In the genomic region with DNA sequence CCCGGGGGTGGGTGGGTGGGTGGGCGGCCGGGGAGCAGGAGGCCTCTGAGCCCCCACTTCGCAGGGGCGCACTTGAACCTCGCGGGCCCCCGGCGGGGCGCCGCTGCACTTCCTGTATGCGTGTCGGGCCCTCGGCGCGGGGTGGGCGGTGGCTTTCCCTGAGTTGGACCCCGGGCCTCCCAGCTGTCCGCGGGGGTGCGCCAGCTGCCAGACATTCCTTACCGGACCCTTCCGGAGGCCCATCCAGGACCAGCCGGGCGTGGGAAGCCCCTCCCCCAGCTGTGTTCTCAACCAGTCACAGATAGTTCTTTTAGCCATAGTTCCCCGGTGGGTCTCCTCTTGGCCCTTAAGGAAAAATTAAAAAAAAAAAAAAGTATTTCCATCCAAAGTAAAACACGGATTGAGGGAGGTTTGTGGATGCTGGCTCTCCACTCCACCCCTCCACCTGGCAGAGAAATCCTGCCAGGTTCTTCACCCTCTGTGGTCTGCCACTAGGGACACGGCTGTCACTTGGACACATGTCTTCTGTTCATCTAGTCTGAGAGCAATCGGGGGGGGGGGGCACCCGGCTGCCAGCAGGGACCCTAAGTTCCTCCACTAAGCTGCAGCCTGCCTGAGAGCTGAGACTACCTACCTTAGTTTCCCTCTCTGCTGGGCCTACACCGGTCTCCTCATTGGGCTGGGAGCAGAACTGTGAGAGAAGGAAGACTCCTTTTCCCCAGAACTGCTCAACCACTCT, we compare ENCODE assay signal across 9 mouse cellular contexts. TPM values are rescaled to one million over a fixed set of nuclear protein-coding genes. Genes with fewer than 3 reads are reported as not detected.
DNase-seq lines count a peak whose midpoint lies in the region; ATAC-seq lines count a peak whose summit lies in the region.
"Had no signal": no experiment of that assay in that cellular context is flagged by ENCODE, and none has a peak within 500 bp of the region (broad histone marks: within the 10 kb centered on the region; RNA-seq: fewer than 3 reads in every experiment).

No protein-coding gene starts in this region.

- peak overlapping the region; percentile 84 for H3K4me2 ChIP-seq in heart, embryonic 13.5 days
- peak overlapping the region; percentile 75 for H3K4me2 ChIP-seq in midbrain, embryonic 11.5 days

- peaks cover 44% of the 10 kb centered on the region for H3K4me1 ChIP-seq in heart, embryonic 13.5 days
- H3K4me1 ChIP-seq in midbrain, embryonic 11.5 days (ENCODE audit: control insufficient read depth, insufficient read depth, low read length), result peaks cover 16% of the 10 kb centered on the region

- no peaks in the 10 kb centered on the region for H3K27me3 ChIP-seq in heart, embryonic 13.5 days (replicated peaks)
- H3K27me3 ChIP-seq in midbrain, embryonic 11.5 days (ENCODE audit: control insufficient read depth, insufficient read depth, low read length), result peaks cover 5% of the 10 kb centered on the region

- DNase-seq in kidney, adult 11 months, result peak; percentile 42
- DNase-seq in kidney, adult 8-10 months, result no peak
- DNase-seq in embryo, embryonic 11 days, result peak; percentile 83
- DNase-seq in kidney, postnatal 10 days, result peak; percentile 90
- DNase-seq in midbrain, embryonic 11.5 days (ENCODE audit: low spot score, missing footprints), result peak; percentile 89
- peak; percentile 54 for DNase-seq in thymus, postnatal 0 days (ENCODE audit: low spot score)

- peak overlapping the region; percentile 55 for H3K27ac ChIP-seq in heart, embryonic 13.5 days (replicated peaks)
- no peak overlapping the region for H3K27ac ChIP-seq in midbrain, embryonic 11.5 days (ENCODE audit: low read depth, low read length)

- no peak for ATAC-seq in heart, embryonic 13.5 days (ENCODE audit: extremely low read depth, insufficient number of reproducible peaks, low FRiP score, low TSS enrichment)
- ATAC-seq in midbrain, embryonic 11.5 days (ENCODE audit: low FRiP score), result peak; percentile 70; the same call in 1 of the 2 replicates
- ATAC-seq in granulocyte monocyte progenitor cell, adult 5-6 weeks (replicated peaks; ENCODE audit: poor library complexity, severe bottlenecking), result no peak

- no peaks in the 10 kb centered on the region for H3K9me3 ChIP-seq in heart, embryonic 13.5 days
- no peaks in the 10 kb centered on the region for H3K9me3 ChIP-seq in midbrain, embryonic 11.5 days (ENCODE audit: control insufficient read depth, low read length)

- H3K36me3 ChIP-seq in heart, embryonic 13.5 days, result 0 out of 2 replicates have a peak, but pooled peaks cover 3% of the 10 kb centered on the region
- H3K36me3 ChIP-seq in midbrain, embryonic 11.5 days (ENCODE audit: control insufficient read depth, insufficient read depth, low read length), result no peaks in the 10 kb centered on the region

- H3K9ac ChIP-seq in heart, embryonic 13.5 days, result peak overlapping the region; percentile 88
- peak overlapping the region; percentile 46 for H3K9ac ChIP-seq in midbrain, embryonic 11.5 days (ENCODE audit: low read length)

- 1% methylated on average over 30 of the region's 31 CpGs for WGBS in heart, embryonic 13.5 days
- 2% methylated on average over 22 of the region's 31 CpGs for WGBS in midbrain, embryonic 11.5 days

- H3K4me3 ChIP-seq in heart, embryonic 13.5 days, result peak overlapping the region; percentile 73
- peak overlapping the region; percentile 56 for H3K4me3 ChIP-seq in midbrain, embryonic 11.5 days (ENCODE audit: low read depth, low read length)

RNA-seq across cellular contexts. Expression of a gene that starts 12.2 kb away (rescaled TPM):
- 20.7 and 21.1 TPM in 2 replicates for polyA plus RNA-seq in heart, embryonic 13.5 days (2015; fragmentation: Nextera tagmentation; extraction: Ambion mirVana)
- polyA plus RNA-seq in midbrain, embryonic 11.5 days (2014; fragmentation: Nextera tagmentation; extraction: Ambion mirVana), result 7.3 and 10.9 TPM in 2 replicates
- 13.3 and 13.7 TPM in 2 replicates for polyA plus RNA-seq in thymus, postnatal 0 days (2015; fragmentation: Nextera tagmentation; extraction: Ambion mirVana)
- total RNA-seq in granulocyte monocyte progenitor cell, adult 5-6 weeks (2014; fragmentation: Nextera tagmentation), result 16.4 and 16.9 TPM in 2 replicates
- total RNA-seq in granulocyte monocyte progenitor cell, adult 5-6 weeks (2017), result 3.9 and 4.9 TPM in 2 replicates
- total RNA-seq: MEL had no signal

RNA-seq across cellular contexts. Expression of a gene that starts 38.2 kb away (rescaled TPM):
- 4.1 and 5.5 TPM in 2 replicates for polyA plus RNA-seq in heart, embryonic 13.5 days (2015; fragmentation: Nextera tagmentation; extraction: Ambion mirVana)
- 1.1 and 1.7 TPM in 2 replicates for polyA plus RNA-seq in midbrain, embryonic 11.5 days (2014; fragmentation: Nextera tagmentation; extraction: Ambion mirVana)
- 28.7 and 30.5 TPM in 2 replicates for polyA plus RNA-seq in thymus, postnatal 0 days (2015; fragmentation: Nextera tagmentation; extraction: Ambion mirVana)
- total RNA-seq in granulocyte monocyte progenitor cell, adult 5-6 weeks (2014; fragmentation: Nextera tagmentation), result not detected in 2 replicates
- total RNA-seq in granulocyte monocyte progenitor cell, adult 5-6 weeks (2017), result not detected in 2 replicates
- total RNA-seq: MEL had no signal

Comparison
In these comparisons a context has a peak if more than half of its experiments do, and no peak if none do; other contexts are left out.
1. DNase-seq: peak in kidney, adult 11 months (single experiment), embryo, embryonic 11 days (single experiment), kidney, postnatal 10 days (single experiment), midbrain, embryonic 11.5 days (single experiment) and thymus, postnatal 0 days (single experiment); none in kidney, adult 8-10 months (0 of 2).